In genomic region chr12:116306042-116306441, GRCm38 (mm10) we compare ENCODE assay signal across 17 mouse cellular contexts. TPM values are rescaled to one million over a fixed set of nuclear protein-coding genes. Genes with fewer than 3 reads are reported as not detected.
DNase-seq lines count a peak whose midpoint lies in the region; ATAC-seq lines count a peak whose summit lies in the region.
"Had no signal": no experiment of that assay in that cellular context is flagged by ENCODE, and none has a peak within 500 bp of the region (broad histone marks: within the 10 kb centered on the region; RNA-seq: fewer than 3 reads in every experiment).

No protein-coding gene starts in this region.

- peak; percentile 31 to 82 for DNase-seq in adrenal gland, adult (ENCODE audit: inconsistent age in 2 of 2, low spot score in 1 of 2)
- no peak for DNase-seq in adrenal gland, postnatal 4 days (ENCODE audit: low spot score in 2 of 2)
- peak; percentile 45 for DNase-seq in kidney, postnatal 10 days
- no peak for DNase-seq in kidney, adult 11 months
- DNase-seq in 3134 (ENCODE audit: extremely low read depth, insufficient read length, low spot score), result peak; percentile 30
- peak; percentile 48 for DNase-seq in adipocyte (ENCODE audit: low spot score)
- no peak for DNase-seq in cerebellum, postnatal 14 days
- DNase-seq: cerebellum, adult 11-12 months; heart, postnatal 4 days; liver, embryonic 13.5 days; thymus, postnatal 4 days had no signal

- no peak for ATAC-seq in erythroblast, adult 5-6 weeks (replicated peaks; ENCODE audit: low FRiP score, poor library complexity, severe bottlenecking)
- ATAC-seq: forebrain, embryonic 14.5 days; midbrain, embryonic 13.5 days had no signal

RNA-seq across cellular contexts. Expression of gene Esyt2, which starts 25.0 kb away (rescaled TPM):
- 10 to 100 TPM; 44.7 to 53.2 TPM for total RNA-seq in adrenal gland, postnatal 4 days (2021)
- total RNA-seq in erythroblast, adult 5-6 weeks (2015; ENCODE audit: low replicate concordance), result 27.3 and 28.6 TPM in 2 replicates
- 41.3 and 45.6 TPM in 2 replicates for total RNA-seq in erythroblast, adult 5-6 weeks (2017; ENCODE audit: low replicate concordance)

RNA-seq across cellular contexts. Expression of gene Gm11027, which starts 30.9 kb away (rescaled TPM):
- not detected for total RNA-seq in adrenal gland, postnatal 4 days (2021)
- total RNA-seq in erythroblast, adult 5-6 weeks (2015; ENCODE audit: low replicate concordance), result not detected in 2 replicates
- not detected in 2 replicates for total RNA-seq in erythroblast, adult 5-6 weeks (2017; ENCODE audit: low replicate concordance)
- total RNA-seq: common myeloid progenitor, adult 5-6 weeks; gastrocnemius, postnatal 4 days; heart, postnatal 4 days; left cerebral cortex, adult 2 months had no signal

RNA-seq across cellular contexts. Expression of gene Wdr60, which starts 43.2 kb away (rescaled TPM):
- 10 to 100 TPM; 11.1 to 12.1 TPM for total RNA-seq in adrenal gland, postnatal 4 days (2021)
- 4.6 and 6.5 TPM in 2 replicates for total RNA-seq in erythroblast, adult 5-6 weeks (2015; ENCODE audit: low replicate concordance)
- 1.6 and 3.5 TPM in 2 replicates for total RNA-seq in erythroblast, adult 5-6 weeks (2017; ENCODE audit: low replicate concordance)

Comparison
In these comparisons a context has a peak if more than half of its experiments do, and no peak if none do; other contexts are left out.
1. DNase-seq: peak in adrenal gland, adult (2 of 2), kidney, postnatal 10 days (single experiment), 3134 (single experiment) and adipocyte (single experiment); none in adrenal gland, postnatal 4 days (0 of 2), kidney, adult 11 months (single experiment) and cerebellum, postnatal 14 days (0 of 2).